Mouse (Mus musculus): ENCODE results near the gene 6430550D23Rik. TPM values are rescaled to one million over a fixed set of nuclear protein-coding genes. Genes with fewer than 3 reads are reported as not detected.
A peak's percentile ranks its signal among the peaks of the same experiment; 100 is the strongest.

The 6430550D23Rik gene
- polyA plus RNA-seq, 2 experiments: 2.6 to 3.7 TPM

DNA sequence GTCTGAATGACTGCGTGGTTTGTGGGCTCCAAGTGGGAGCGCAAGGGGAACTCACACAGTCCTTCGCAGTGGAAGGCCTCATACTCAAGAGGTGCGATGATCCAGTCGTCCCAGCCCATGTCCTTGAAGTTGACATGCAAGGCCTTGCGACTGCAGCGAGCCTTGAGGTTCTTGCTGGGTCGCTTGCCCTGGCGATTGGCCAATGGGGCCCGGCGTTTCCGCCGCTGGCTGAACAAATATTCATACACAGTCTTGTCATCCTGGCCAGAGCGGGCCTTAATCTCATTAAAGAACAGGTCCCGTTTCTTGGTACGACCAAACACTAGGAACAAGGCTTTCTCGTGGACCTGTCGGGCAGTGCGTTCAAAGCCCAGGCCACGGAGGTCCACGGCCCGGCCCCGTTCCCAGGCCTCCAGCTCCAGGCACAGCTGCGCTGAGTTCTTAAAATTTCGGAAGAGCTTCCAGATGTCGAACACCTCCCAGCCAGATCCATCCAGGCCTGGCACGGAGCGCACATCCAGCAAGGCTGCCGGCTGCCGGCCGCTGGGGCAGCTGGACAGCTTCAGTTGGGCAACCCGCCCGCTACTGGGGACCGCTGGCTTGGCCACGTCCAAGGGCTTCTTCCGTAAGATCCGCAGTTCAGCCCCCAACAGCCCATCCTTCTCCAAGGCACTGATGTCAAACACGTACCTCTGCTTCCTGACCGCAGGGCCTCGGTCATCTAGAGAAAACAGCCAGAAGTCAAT lies 65.9 kb downstream of the 6430550D23Rik start:
- 0 out of 2 replicates have a peak overlapping the region, but pooled peaks have one; percentile 33 for H3K27ac ChIP-seq (replicated peaks; ENCODE audit: low read depth, low read length)
- 62% methylated on average over 40 of the region's 40 CpGs for WGBS
- H3K27me3 ChIP-seq (ENCODE audit: control insufficient read depth, insufficient read depth, low read length): no peaks in the 10 kb centered on the region
- H3K9ac ChIP-seq (ENCODE audit: low read depth, low read length, severe bottlenecking): 0 out of 2 replicates have a peak overlapping the region, but pooled peaks have one; percentile 28
- H3K4me2 ChIP-seq (replicated peaks; ENCODE audit: low read depth, low read length, severe bottlenecking): peak overlapping the region; percentile 55
- ATAC-seq (ENCODE audit: low FRiP score, low read depth): no peak
- H3K36me3 ChIP-seq (ENCODE audit: control insufficient read depth, insufficient read depth, low read length): peaks cover 26% of the 10 kb centered on the region; the same call in 1 of the 2 replicates
- no peak for DNase-seq (ENCODE audit: low spot score)
- TF ChIP-seq POLR2A (IDR thresholded peaks at IDR 0.05; ENCODE audit: borderline replicate concordance, extremely low read depth, insufficient read depth, insufficient read length): no peak
- no peaks in the 10 kb centered on the region for H3K9me3 ChIP-seq (ENCODE audit: control insufficient read depth, low read length)
- H3K4me3 ChIP-seq (replicated peaks; ENCODE audit: low read length): peak overlapping the region; percentile 44
- peaks cover 36% of the 10 kb centered on the region for H3K4me1 ChIP-seq (ENCODE audit: control insufficient read depth, insufficient read depth, low read length)

DNA sequence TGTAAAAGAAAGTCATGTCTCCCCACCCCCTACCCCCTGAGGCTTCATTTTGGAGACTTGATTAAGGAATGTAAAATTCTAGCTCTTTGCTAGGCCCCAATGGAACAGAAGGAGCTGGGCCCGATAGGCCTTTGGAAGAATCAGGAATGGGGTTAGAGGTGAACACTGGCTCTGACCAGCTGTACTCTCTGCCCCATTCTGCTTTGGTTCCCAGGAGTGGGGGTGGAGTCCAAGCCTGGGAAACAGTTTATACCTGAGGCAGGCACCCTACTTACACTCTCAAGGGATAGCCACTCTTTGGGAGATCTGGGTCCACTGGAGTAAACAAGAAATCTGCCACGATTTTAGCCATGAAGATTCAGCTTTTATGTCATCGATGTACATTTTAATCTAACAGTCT lies 67.1 kb downstream of the 6430550D23Rik start, which contains the start of gene Gm15557:
TSS of gene Gm15557 (plus strand) at position 48 of the 400 bp plus-strand sequence.
- DNase-seq (ENCODE audit: low spot score): no peak
- Histone ChIP-seq H3K27ac (replicated peaks; ENCODE audit: low read depth, low read length) (no peak within 1 kb of the TSS), H3K9me3 (ENCODE audit: control insufficient read depth, low read length) (no peaks in the 10 kb centered on the region), H3K4me1 (ENCODE audit: control insufficient read depth, insufficient read depth, low read length) (peaks cover 36% of the 10 kb centered on the region), H3K27me3 (ENCODE audit: control insufficient read depth, insufficient read depth, low read length) (no peaks in the 10 kb centered on the region), H3K4me3 (replicated peaks; ENCODE audit: low read length) (peak within 1 kb of the TSS; percentile 44; the same call in 1 of the 2 replicates), H3K9ac (ENCODE audit: low read depth, low read length, severe bottlenecking) (no peak within 1 kb of the TSS), H3K4me2 (replicated peaks; ENCODE audit: low read depth, low read length, severe bottlenecking) (peak within 1 kb of the TSS; percentile 55; the same call in 1 of the 2 replicates), H3K36me3 (ENCODE audit: control insufficient read depth, insufficient read depth, low read length) (peaks cover 26% of the 10 kb centered on the region; the same call in 1 of the 2 replicates)
- no peak for ATAC-seq (ENCODE audit: low FRiP score, low read depth)
- 90% methylated on average over 3 of the region's 3 CpGs for WGBS
- no peak for TF ChIP-seq POLR2A (IDR thresholded peaks at IDR 0.05; ENCODE audit: borderline replicate concordance, extremely low read depth, insufficient read depth, insufficient read length)

DNA sequence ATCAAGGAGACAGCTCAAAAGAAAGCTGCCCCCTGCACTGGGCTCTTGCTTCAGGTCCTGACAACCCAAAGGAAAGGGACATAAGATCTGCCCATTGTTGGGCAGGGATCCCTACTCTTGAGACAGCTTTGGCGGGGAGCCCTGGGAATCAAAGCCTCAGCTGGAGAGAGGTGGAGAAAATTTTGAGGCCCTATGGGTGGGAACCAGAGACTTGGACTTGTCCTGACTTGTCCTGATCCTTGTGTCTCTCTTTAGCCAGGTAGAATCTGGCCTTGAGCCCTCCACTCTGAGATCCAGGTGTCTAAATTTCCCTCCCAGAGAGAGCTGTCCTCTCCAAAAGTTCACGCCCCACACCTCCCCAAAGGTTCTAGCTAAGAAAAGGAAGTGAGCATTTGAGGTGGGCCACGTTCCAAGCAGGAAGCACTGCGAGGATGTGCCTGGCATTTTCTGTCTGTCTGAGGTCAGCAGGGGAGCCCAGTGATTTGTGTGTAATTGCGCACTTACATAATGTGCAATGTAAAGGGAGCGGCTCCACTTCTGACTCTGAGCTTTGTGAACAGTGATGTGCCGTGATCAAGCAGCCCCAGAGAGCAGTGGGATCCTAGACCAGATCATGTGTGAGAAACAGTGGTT lies 67.8 kb downstream of the 6430550D23Rik start:
- no peak for TF ChIP-seq POLR2A (IDR thresholded peaks at IDR 0.05; ENCODE audit: borderline replicate concordance, extremely low read depth, insufficient read depth, insufficient read length)
- H3K27ac ChIP-seq (replicated peaks; ENCODE audit: low read depth, low read length): no peak overlapping the region
- H3K4me1 ChIP-seq (ENCODE audit: control insufficient read depth, insufficient read depth, low read length): peaks cover 32% of the 10 kb centered on the region
- WGBS: 70% methylated on average over 7 of the region's 7 CpGs
- H3K27me3 ChIP-seq (ENCODE audit: control insufficient read depth, insufficient read depth, low read length): no peaks in the 10 kb centered on the region
- DNase-seq (ENCODE audit: low spot score): no peak
- H3K36me3 ChIP-seq (ENCODE audit: control insufficient read depth, insufficient read depth, low read length): peaks cover 26% of the 10 kb centered on the region; the same call in 1 of the 2 replicates
- no peak for ATAC-seq (ENCODE audit: low FRiP score, low read depth)
- no peak overlapping the region for H3K4me2 ChIP-seq (replicated peaks; ENCODE audit: low read depth, low read length, severe bottlenecking)
- H3K4me3 ChIP-seq (replicated peaks; ENCODE audit: low read length): no peak overlapping the region
- no peaks in the 10 kb centered on the region for H3K9me3 ChIP-seq (ENCODE audit: control insufficient read depth, low read length)
- H3K9ac ChIP-seq (ENCODE audit: low read depth, low read length, severe bottlenecking): no peak overlapping the region

DNA sequence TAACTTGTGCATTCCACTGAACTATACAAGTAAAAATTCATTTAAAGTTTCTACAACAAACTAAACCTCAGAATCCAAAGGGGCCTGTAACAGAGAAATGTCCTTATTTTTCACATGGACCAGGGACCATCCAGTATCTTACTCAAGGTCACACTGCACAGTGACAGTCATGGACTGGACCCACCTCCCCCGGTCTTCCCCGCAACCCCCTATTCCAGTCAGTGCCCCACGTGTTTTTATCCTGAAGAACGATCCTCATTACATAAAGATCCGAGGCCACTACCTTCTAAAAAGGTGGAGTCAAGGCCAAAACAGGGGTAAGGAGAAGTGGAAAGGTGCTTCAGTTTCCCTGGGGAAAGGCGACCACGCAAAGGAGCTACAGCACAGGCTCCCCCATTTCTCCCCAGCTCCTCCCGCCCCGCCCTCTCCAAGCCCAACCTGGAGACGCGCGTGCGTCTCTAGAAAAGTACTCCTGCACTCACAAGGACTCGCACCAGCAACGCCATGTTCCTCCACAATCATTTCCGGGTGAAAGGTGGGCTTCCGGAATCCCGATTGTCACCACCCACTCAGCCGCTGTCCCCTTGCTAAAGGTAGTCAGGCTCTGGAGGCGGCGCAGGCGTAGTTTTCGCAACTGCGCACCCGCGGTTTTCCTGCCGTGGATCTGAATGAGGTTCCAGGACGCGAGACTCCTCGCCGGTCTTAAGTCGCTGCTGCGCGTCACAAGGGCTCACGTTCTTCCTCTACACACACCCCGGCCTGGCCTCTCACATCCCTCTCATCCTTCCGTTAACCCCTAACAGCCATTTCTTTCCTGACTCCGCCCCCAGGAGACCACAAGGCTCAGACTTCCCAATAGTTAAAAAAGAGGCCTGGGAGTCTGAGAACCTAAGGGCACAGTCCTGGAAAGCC lies 78.0 kb downstream of the 6430550D23Rik start, which contains the start of gene Uqcc1:
TSS of gene Uqcc1 (minus strand) at position 780 of the 912 bp plus-strand sequence.
- peak; percentile 62; the same call in 1 of the 2 replicates for TF ChIP-seq POLR2A (IDR thresholded peaks at IDR 0.05; ENCODE audit: borderline replicate concordance, extremely low read depth, insufficient read depth, insufficient read length)
- peaks cover 14% of the 10 kb centered on the region for H3K4me1 ChIP-seq (ENCODE audit: control insufficient read depth, insufficient read depth, low read length)
- H3K27me3 ChIP-seq (ENCODE audit: control insufficient read depth, insufficient read depth, low read length): no peaks in the 10 kb centered on the region
- H3K4me2 ChIP-seq (replicated peaks; ENCODE audit: low read depth, low read length, severe bottlenecking): peak within 1 kb of the TSS; percentile 77
- under 1% methylated on average over 38 of the region's 38 CpGs for WGBS
- peak within 1 kb of the TSS; percentile 85 for H3K27ac ChIP-seq (replicated peaks; ENCODE audit: low read depth, low read length)
- no peaks in the 10 kb centered on the region for H3K9me3 ChIP-seq (ENCODE audit: control insufficient read depth, low read length)
- no peaks in the 10 kb centered on the region for H3K36me3 ChIP-seq (ENCODE audit: control insufficient read depth, insufficient read depth, low read length)
- ATAC-seq (ENCODE audit: low FRiP score, low read depth) (peak; percentile 94), DNase-seq (ENCODE audit: low spot score) (peak; percentile 95)
- peak within 1 kb of the TSS; percentile 62 for H3K4me3 ChIP-seq (replicated peaks; ENCODE audit: low read length)
- peak within 1 kb of the TSS; percentile 57 for H3K9ac ChIP-seq (ENCODE audit: low read depth, low read length, severe bottlenecking)
